Mouse (Mus musculus) kidney, adult 2 months (tissue): ENCODE data around the gene Vps18. TPM values are rescaled to one million over a fixed set of nuclear protein-coding genes. Genes with fewer than 3 reads are reported as not detected.
A peak's percentile ranks its signal among the peaks of the same experiment; 100 is the strongest.

ENCODE experiments used
- DNase-seq: peaks from one replicate; pipeline ENCODE4 v3.0.0; 2021
- H3K27ac ChIP-seq: fragments of 200-500 bp; 2 replicates; pipeline ENCODE4 v1.5.1; 2012; ENCODE audit warnings: low read depth, low read length, control low read depth, inconsistent platforms; ENCODE audit not compliant: insufficient read depth
- H3K27me3 ChIP-seq: fragments of 200-500 bp; replicated peaks from 2 replicates; pipeline ENCODE4 v1.6.1; 2012; ENCODE audit warnings: mild to moderate bottlenecking, moderate library complexity, low read length, inconsistent platforms; ENCODE audit not compliant: control insufficient read depth, insufficient read depth
- H3K36me3 ChIP-seq: fragments of 200-500 bp; 2 replicates; pipeline ENCODE4 v1.6.1; 2012; ENCODE audit warnings: mild to moderate bottlenecking, moderate library complexity, low read length, inconsistent platforms; ENCODE audit not compliant: control insufficient read depth, insufficient read depth
- H3K4me1 ChIP-seq: fragments of 200-500 bp; 2 replicates; pipeline ENCODE4 v1.6.1; 2011; ENCODE audit warnings: low read length; ENCODE audit not compliant: control insufficient read depth, insufficient read depth
- H3K4me3 ChIP-seq: fragments of 200-500 bp; 2 replicates; pipeline ENCODE4 v1.5.1; 2011; ENCODE audit warnings: mild to moderate bottlenecking, low read depth, low read length, control low read depth; ENCODE audit not compliant: insufficient read depth
- CTCF ChIP-seq: fragments of 200-500 bp; conservative IDR thresholded peaks from 2 replicates; pipeline ENCODE4 v1.5.1; 2011; ENCODE audit warnings: low read depth, mild to moderate bottlenecking, control low read depth, low read length, moderate library complexity, mixed read lengths; ENCODE audit not compliant: insufficient read depth, insufficient read length
- POLR2A ChIP-seq: fragments of 200-500 bp; IDR thresholded peaks from one replicate; pipeline ENCODE4 v1.6.1; 2011; ENCODE audit warnings: low read depth, low read length, control low read depth
- WGBS: fragments of 180-500 bp; shearing (Covaris S2); methylation state at CpG from one replicate; pipeline ENCODE4 v1.1.7; 2018; 5-methylcytosine and 5-hydroxymethylcytosine counted together
- polyA plus RNA-seq: library from polyadenylated mRNA; depleted of rRNA; stranded (reverse); fragments of >200 nt; gene quantifications from 2 replicates; pipeline ENCODE4 v1.2.3, GENCODE M21; 2012

Gene Vps18
- polyA plus RNA-seq, 1 experiment = 24.0 TPM

- DNase-seq = peak; percentile 42
- under 1% methylated on average over 61 of the region's 61 CpGs for WGBS
- no peaks in the 10 kb centered on the region for H3K36me3 ChIP-seq
- H3K4me1 ChIP-seq = no peaks in the 10 kb centered on the region
- no peak for TF ChIP-seq POLR2A
- TF ChIP-seq CTCF = no peak
- peak overlapping the region; percentile 44 for H3K27ac ChIP-seq
- peak overlapping the region; percentile 63 for H3K4me3 ChIP-seq
- H3K27me3 ChIP-seq = no peaks in the 10 kb centered on the region
These were observed 37.9 kb downstream of the Vps18 start for GRCm38 (mm10) chr2:119326161-119327101.

DNA sequence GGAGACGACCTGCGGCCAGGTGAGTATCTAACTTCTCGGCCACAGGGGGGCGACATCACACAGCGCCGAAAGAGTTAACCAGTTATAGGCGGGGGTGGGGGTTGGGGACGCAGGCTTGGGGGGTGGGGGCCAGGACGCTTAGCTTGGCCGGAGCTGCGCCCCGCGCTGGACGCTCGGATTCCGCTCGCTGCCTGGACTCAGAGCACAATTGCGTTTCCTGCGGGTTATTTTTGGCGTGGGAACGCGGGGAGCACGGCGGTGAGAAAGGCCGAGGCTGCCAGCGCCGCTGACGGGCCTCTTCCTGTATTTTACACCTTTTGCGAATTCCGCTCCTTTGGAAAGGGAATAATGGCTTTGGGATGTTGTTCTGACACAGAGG, 38.6 kb downstream of the Vps18 start:
- peak; percentile 53 for TF ChIP-seq CTCF
- TF ChIP-seq POLR2A = no peak
- H3K4me1 ChIP-seq = no peaks in the 10 kb centered on the region
- no peaks in the 10 kb centered on the region for H3K27me3 ChIP-seq
- H3K27ac ChIP-seq = no peak overlapping the region
- 1% methylated on average over 30 of the region's 30 CpGs for WGBS
- H3K4me3 ChIP-seq = peak overlapping the region; percentile 63
- DNase-seq = peak; percentile 89
- H3K36me3 ChIP-seq = no peaks in the 10 kb centered on the region

- no peak for TF ChIP-seq CTCF
- TF ChIP-seq POLR2A = no peak
- 58% methylated on average over 11 of the region's 11 CpGs for WGBS
- DNase-seq = no peak
- H3K27me3 ChIP-seq = no peaks in the 10 kb centered on the region
- no peaks in the 10 kb centered on the region for H3K36me3 ChIP-seq
- peak overlapping the region; percentile 38 for H3K4me3 ChIP-seq
- H3K4me1 ChIP-seq = no peaks in the 10 kb centered on the region
- peak overlapping the region; percentile 41; the same call in 1 of the 2 replicates for H3K27ac ChIP-seq
These were observed 39.5 kb downstream of the Vps18 start for GRCm38 (mm10) chr2:119327942-119328526.

GRCm38 (mm10) chr2:119328546-119328945, 40.0 kb downstream of the Vps18 start:
- TF ChIP-seq POLR2A (no peak), CTCF (no peak)
- no peak for DNase-seq
- Histone ChIP-seq H3K27me3 (no peaks in the 10 kb centered on the region), H3K27ac (no peak overlapping the region), H3K4me3 (peak overlapping the region; percentile 38; the same call in 1 of the 2 replicates), H3K4me1 (no peaks in the 10 kb centered on the region), H3K36me3 (no peaks in the 10 kb centered on the region)
- WGBS = 59% methylated on average over 5 of the region's 5 CpGs

GRCm38 (mm10) chr2:119329123-119329817, 40.7 kb downstream of the Vps18 start:
- H3K27me3 ChIP-seq = no peaks in the 10 kb centered on the region
- H3K36me3 ChIP-seq = no peaks in the 10 kb centered on the region
- H3K4me1 ChIP-seq = no peaks in the 10 kb centered on the region
- whole genome bisulfite sequencing = 60% methylated on average over 3 of the region's 3 CpGs
- no peak overlapping the region for H3K27ac ChIP-seq
- H3K4me3 ChIP-seq = no peak overlapping the region
- TF ChIP-seq CTCF (no peak), POLR2A (no peak)
- no peak for DNase-seq

GRCm38 (mm10) chr2:119330795-119331194, 42.3 kb downstream of the Vps18 start:
- DNase-seq = no peak
- H3K4me3 ChIP-seq = no peak overlapping the region
- H3K4me1 ChIP-seq = no peaks in the 10 kb centered on the region
- H3K36me3 ChIP-seq = 0 out of 2 replicates have a peak, but pooled peaks cover 2% of the 10 kb centered on the region
- H3K27ac ChIP-seq = no peak overlapping the region
- 89% methylated on average over 8 of the region's 8 CpGs for WGBS
- TF ChIP-seq POLR2A (no peak), CTCF (no peak)
- H3K27me3 ChIP-seq = no peaks in the 10 kb centered on the region
